Mouse (Mus musculus) mouse trophoblast stem cell (cell line): ENCODE measurements around the gene Gm14862.

Experiments
- in situ Hi-C, 2 experiments: fragments of 300-500 bp; cut with MseI, MboI; formaldehyde crosslinking; loops; 2 replicates in 1 of 2; 3 replicates in 1 of 2; pipeline ENCODE4 v1.15.1; 2025

Gm14862 gene

GRCm38 (mm10) chrX:9222412-9223221, 34.1 kb downstream of the Gm14862 start:
- in situ Hi-C loops, result no loop called here

GRCm38 (mm10) chrX:9221736-9222135, 35.0 kb downstream of the Gm14862 start:
- in situ Hi-C loops, result no loop called here

GRCm38 (mm10) chrX:9221206-9221605, 35.5 kb downstream of the Gm14862 start:
- in situ Hi-C loops, result no loop called here

- in situ Hi-C loops, result no loop called here
Measured at GRCm38 (mm10) chrX:9219570-9219969, 37.1 kb downstream of the Gm14862 start.

GRCm38 (mm10) chrX:9216244-9216643, 40.5 kb downstream of the Gm14862 start:
- in situ Hi-C loops, result no loop called here

- in situ Hi-C loops, result no loop called here
Measured at GRCm38 (mm10) chrX:9205121-9205520, 51.6 kb downstream of the Gm14862 start.

- in situ Hi-C loops, result no loop called here
Measured at GRCm38 (mm10) chrX:9202781-9203405, 53.8 kb downstream of the Gm14862 start.

- in situ Hi-C loops, result no loop called here
Measured at GRCm38 (mm10) chrX:9201954-9202353, 54.7 kb downstream of the Gm14862 start.
